Mouse (Mus musculus) hindbrain, embryonic 12.5 days (tissue): ENCODE results near the gene Parn. TPM values are rescaled to one million over a fixed set of nuclear protein-coding genes. Genes with fewer than 3 reads are reported as not detected.
A peak's percentile ranks its signal among the peaks of the same experiment; 100 is the strongest.
"Not testable (repeated sequence)": the region's sequence is repeated elsewhere in the genome, so short reads cannot be mapped to it uniquely, and the experiment has no call there.

Source experiments
- ATAC-seq: fragments of 200-750 bp; cut with Nextera tagmentation; 2 replicates; pipeline ENCODE4 v1.8.0; 2017; ENCODE audit warnings: moderate TSS enrichment; ENCODE audit not compliant: low FRiP score
- H3K27ac ChIP-seq: fragments of 300-500 bp; sonication (generic); 2 replicates; pipeline ENCODE4 v1.5.1; 2016; ENCODE audit warnings: mild to moderate bottlenecking
- H3K27me3 ChIP-seq: fragments of 300-500 bp; sonication (generic); 2 replicates; pipeline ENCODE4 v1.6.1; 2016; ENCODE audit warnings: mild to moderate bottlenecking
- H3K36me3 ChIP-seq: fragments of 300-500 bp; sonication (generic); 2 replicates; pipeline ENCODE4 v1.6.1; 2016; ENCODE audit warnings: mild to moderate bottlenecking
- H3K4me1 ChIP-seq: fragments of 300-500 bp; sonication (generic); 2 replicates; pipeline ENCODE4 v1.6.1; 2016
- H3K4me2 ChIP-seq: fragments of 300-500 bp; sonication (generic); replicated peaks from 2 replicates; pipeline ENCODE4 v1.6.1; 2016; ENCODE audit warnings: mild to moderate bottlenecking
- H3K4me3 ChIP-seq: fragments of 300-500 bp; sonication (generic); 2 replicates; pipeline ENCODE4 v1.5.1; 2016; ENCODE audit warnings: mild to moderate bottlenecking
- H3K9ac ChIP-seq: fragments of 300-500 bp; sonication (generic); 2 replicates; pipeline ENCODE4 v1.6.1; 2016; ENCODE audit warnings: mild to moderate bottlenecking, moderate library complexity
- H3K9me3 ChIP-seq: fragments of 300-500 bp; sonication (generic); replicated peaks from 2 replicates; pipeline ENCODE4 v1.6.1; 2016; ENCODE audit warnings: mild to moderate bottlenecking
- WGBS: fragments of 180-500 bp; shearing (Covaris S2); methylation state at CpG from one replicate; pipeline ENCODE4 v1.1.7; 2016; 5-methylcytosine and 5-hydroxymethylcytosine counted together
- polyA plus RNA-seq: library from polyadenylated mRNA; unstranded; fragments of >200 nt; fragmentation: Nextera tagmentation; extraction: Ambion mirVana; gene quantifications from 2 replicates; pipeline ENCODE4 v1.2.1, GENCODE M21; 2016

Parn gene
- 44.0 and 44.6 TPM in 2 replicates for polyA plus RNA-seq

DNA sequence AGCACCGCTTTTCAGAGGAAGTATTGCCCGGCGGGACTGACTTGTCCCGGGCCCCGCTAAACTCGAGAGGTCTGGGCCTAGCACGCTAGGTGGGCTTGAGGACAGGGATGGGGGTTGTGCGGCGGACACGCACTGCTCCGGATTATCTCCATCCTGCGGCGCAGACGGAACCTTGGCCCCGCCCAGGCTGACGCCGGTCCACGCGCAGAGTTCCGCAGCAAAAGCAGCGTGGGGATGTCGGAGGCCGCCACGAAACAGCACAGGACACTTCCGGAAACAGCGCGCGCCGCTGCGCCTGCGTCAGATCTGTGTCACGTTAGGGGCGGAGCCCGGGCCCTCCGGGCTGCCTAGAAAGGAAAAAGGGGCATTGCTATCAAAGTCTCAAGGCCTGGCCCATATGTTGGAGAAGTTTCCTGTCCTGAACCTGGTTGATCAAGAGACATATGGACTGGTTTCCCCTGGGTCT is at the start of gene Parn:
Gene Parn (minus strand): TSS at position 293 of the 466 bp plus-strand sequence.
- WGBS: under 1% methylated on average over 35 of the region's 35 CpGs
- peak within 1 kb of the TSS; percentile 69 for H3K27ac ChIP-seq
- H3K9me3 ChIP-seq: no peaks in the 10 kb centered on the region
- ATAC-seq: peak; percentile 88
- H3K4me3 ChIP-seq: peak within 1 kb of the TSS; percentile 63
- H3K4me2 ChIP-seq: peak within 1 kb of the TSS; percentile 81
- H3K9ac ChIP-seq: peak within 1 kb of the TSS; percentile 79
- peaks cover 15% of the 10 kb centered on the region for H3K36me3 ChIP-seq
- H3K27me3 ChIP-seq: no peaks in the 10 kb centered on the region
- peaks cover 13% of the 10 kb centered on the region for H3K4me1 ChIP-seq

GRCm38 (mm10) chr16:13716821-13717553 is 49.0 kb upstream of the Parn start:
- no peak for ATAC-seq
- 81% methylated on average over 2 of the region's 2 CpGs for WGBS

GRCm38 (mm10) chr16:13714910-13715309 is 46.9 kb upstream of the Parn start:
- H3K27ac ChIP-seq: no peak overlapping the region
- no peak overlapping the region for H3K9ac ChIP-seq
- H3K4me3 ChIP-seq: no peak overlapping the region
- no peaks in the 10 kb centered on the region for H3K36me3 ChIP-seq
- H3K4me1 ChIP-seq: no peaks in the 10 kb centered on the region
- no peaks in the 10 kb centered on the region for H3K9me3 ChIP-seq
- H3K4me2 ChIP-seq: no peak overlapping the region
- no peaks in the 10 kb centered on the region for H3K27me3 ChIP-seq
- WGBS: 92% methylated on average over 3 of the region's 3 CpGs
- no peak for ATAC-seq

More at GRCm38 (mm10) chr16:13716821-13717553, 49.0 kb upstream of the Parn start:
- H3K4me3 ChIP-seq: no peak overlapping the region
- no peaks in the 10 kb centered on the region for H3K36me3 ChIP-seq
- H3K4me2 ChIP-seq: no peak overlapping the region
- no peak overlapping the region for H3K9ac ChIP-seq
- H3K27me3 ChIP-seq: no peaks in the 10 kb centered on the region
- H3K9me3 ChIP-seq: no peaks in the 10 kb centered on the region
- no peaks in the 10 kb centered on the region for H3K4me1 ChIP-seq
- no peak overlapping the region for H3K27ac ChIP-seq

- Histone ChIP-seq H3K27ac (no peak overlapping the region), H3K9me3 (no peaks in the 10 kb centered on the region), H3K4me1 (no peaks in the 10 kb centered on the region), H3K27me3 (no peaks in the 10 kb centered on the region), H3K4me2 (no peak overlapping the region), H3K36me3 (peaks cover 46% of the 10 kb centered on the region), H3K9ac (no peak overlapping the region), H3K4me3 (no peak overlapping the region)
- 95% methylated on average over 7 of the region's 10 CpGs for WGBS
- ATAC-seq: no peak
Measured at GRCm38 (mm10) chr16:13704676-13705075, 36.7 kb upstream of the Parn start.

DNA sequence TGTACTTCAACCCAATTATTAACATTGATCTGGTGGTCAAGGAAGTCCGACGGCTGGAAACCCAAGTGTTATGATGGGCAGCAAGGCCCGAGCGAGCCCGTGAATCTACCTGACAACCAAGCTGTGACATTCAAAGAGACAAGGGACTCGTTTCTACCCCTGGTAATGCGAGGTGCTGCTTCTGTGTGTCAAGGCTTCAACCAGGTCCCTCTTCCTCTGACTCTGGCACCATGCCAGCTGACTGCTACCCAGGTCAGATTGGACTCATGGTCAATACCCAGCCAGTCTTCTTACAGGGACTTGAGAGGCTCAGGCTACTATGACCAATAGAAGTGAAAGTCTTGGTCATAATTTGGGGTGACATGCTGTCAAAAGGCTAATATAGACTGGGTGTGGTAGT is 34.2 kb upstream of the Parn start:
- no peak for ATAC-seq
- H3K27ac ChIP-seq: no peak overlapping the region
- H3K4me2 ChIP-seq: no peak overlapping the region
- 96% methylated on average over 7 of the region's 7 CpGs for WGBS
- H3K36me3 ChIP-seq: peaks cover 67% of the 10 kb centered on the region
- no peaks in the 10 kb centered on the region for H3K9me3 ChIP-seq
- H3K4me1 ChIP-seq: no peaks in the 10 kb centered on the region
- no peak overlapping the region for H3K9ac ChIP-seq
- H3K4me3 ChIP-seq: no peak overlapping the region
- H3K27me3 ChIP-seq: no peaks in the 10 kb centered on the region

GRCm38 (mm10) chr16:13698998-13699397 is 31.0 kb upstream of the Parn start:
- Histone ChIP-seq H3K9ac (no peak overlapping the region), H3K4me1 (no peaks in the 10 kb centered on the region), H3K36me3 (peaks cover 83% of the 10 kb centered on the region), H3K27me3 (no peaks in the 10 kb centered on the region), H3K27ac (no peak overlapping the region), H3K9me3 (no peaks in the 10 kb centered on the region), H3K4me2 (no peak overlapping the region), H3K4me3 (no peak overlapping the region)
- 92% methylated on average over 7 of the region's 7 CpGs for WGBS
- no peak for ATAC-seq

- H3K4me3 ChIP-seq: no peak overlapping the region
- ATAC-seq: no peak
- H3K9ac ChIP-seq: no peak overlapping the region
- no peaks in the 10 kb centered on the region for H3K9me3 ChIP-seq
- peaks cover 29% of the 10 kb centered on the region for H3K36me3 ChIP-seq
- H3K4me1 ChIP-seq: no peaks in the 10 kb centered on the region
- H3K27me3 ChIP-seq: no peaks in the 10 kb centered on the region
- H3K27ac ChIP-seq: no peak overlapping the region
- WGBS: 92% methylated on average over 3 of the region's 3 CpGs
- no peak overlapping the region for H3K4me2 ChIP-seq
Measured at GRCm38 (mm10) chr16:13678601-13679319, 10.8 kb upstream of the Parn start.

DNA sequence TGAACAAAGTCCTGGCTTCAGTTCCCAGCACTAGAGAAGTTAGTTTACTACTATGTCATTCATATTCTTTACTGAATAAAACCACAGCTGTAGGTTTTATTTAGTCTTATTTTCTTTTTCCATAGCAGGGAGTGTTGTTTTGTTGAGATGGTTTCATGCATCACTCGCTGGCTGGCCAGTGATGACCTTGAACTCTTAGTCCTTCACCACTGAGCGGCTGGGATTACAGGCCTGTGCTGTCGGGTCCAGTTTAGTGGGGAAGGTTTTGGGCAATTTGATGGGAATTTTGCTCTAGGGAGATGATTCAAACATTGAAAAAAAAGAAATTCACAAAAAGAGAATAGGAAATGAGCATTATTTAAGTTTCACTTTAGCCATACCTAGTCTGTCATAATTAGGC is 6.5 kb upstream of the Parn start:
- ATAC-seq: no peak
- Histone ChIP-seq H3K27ac (no peak overlapping the region), H3K4me3 (no peak overlapping the region), H3K4me2 (no peak overlapping the region), H3K4me1 (peaks cover 10% of the 10 kb centered on the region), H3K36me3 (peaks cover 29% of the 10 kb centered on the region), H3K9ac (no peak overlapping the region), H3K27me3 (no peaks in the 10 kb centered on the region), H3K9me3 (no peaks in the 10 kb centered on the region)
- 95% methylated on average over 3 of the region's 3 CpGs for WGBS

GRCm38 (mm10) chr16:13673114-13673513 is 5.1 kb upstream of the Parn start:
- H3K27me3 ChIP-seq: no peaks in the 10 kb centered on the region
- H3K4me2 ChIP-seq: peak overlapping the region; percentile 82
- WGBS: 82% methylated on average over 5 of the region's 5 CpGs
- H3K9me3 ChIP-seq: no peaks in the 10 kb centered on the region
- ATAC-seq: no peak
- no peak overlapping the region for H3K27ac ChIP-seq
- H3K4me3 ChIP-seq: no peak overlapping the region
- H3K9ac ChIP-seq: no peak overlapping the region
- peaks cover 10% of the 10 kb centered on the region for H3K4me1 ChIP-seq
- H3K36me3 ChIP-seq: peaks cover 24% of the 10 kb centered on the region

GRCm38 (mm10) chr16:13672386-13672898 is 4.5 kb upstream of the Parn start:
- Histone ChIP-seq H3K4me2 (peak overlapping the region; percentile 82), H3K9me3 (no peaks in the 10 kb centered on the region), H3K27me3 (no peaks in the 10 kb centered on the region), H3K27ac (peak overlapping the region; percentile 81; the same call in 1 of the 2 replicates), H3K4me1 (peaks cover 11% of the 10 kb centered on the region), H3K4me3 (peak overlapping the region; percentile 76), H3K36me3 (peaks cover 18% of the 10 kb centered on the region), H3K9ac (peak overlapping the region; percentile 95)
- ATAC-seq: peak; percentile 26; the same call in 1 of the 2 replicates
- WGBS: 3% methylated on average over 20 of the region's 20 CpGs

DNA sequence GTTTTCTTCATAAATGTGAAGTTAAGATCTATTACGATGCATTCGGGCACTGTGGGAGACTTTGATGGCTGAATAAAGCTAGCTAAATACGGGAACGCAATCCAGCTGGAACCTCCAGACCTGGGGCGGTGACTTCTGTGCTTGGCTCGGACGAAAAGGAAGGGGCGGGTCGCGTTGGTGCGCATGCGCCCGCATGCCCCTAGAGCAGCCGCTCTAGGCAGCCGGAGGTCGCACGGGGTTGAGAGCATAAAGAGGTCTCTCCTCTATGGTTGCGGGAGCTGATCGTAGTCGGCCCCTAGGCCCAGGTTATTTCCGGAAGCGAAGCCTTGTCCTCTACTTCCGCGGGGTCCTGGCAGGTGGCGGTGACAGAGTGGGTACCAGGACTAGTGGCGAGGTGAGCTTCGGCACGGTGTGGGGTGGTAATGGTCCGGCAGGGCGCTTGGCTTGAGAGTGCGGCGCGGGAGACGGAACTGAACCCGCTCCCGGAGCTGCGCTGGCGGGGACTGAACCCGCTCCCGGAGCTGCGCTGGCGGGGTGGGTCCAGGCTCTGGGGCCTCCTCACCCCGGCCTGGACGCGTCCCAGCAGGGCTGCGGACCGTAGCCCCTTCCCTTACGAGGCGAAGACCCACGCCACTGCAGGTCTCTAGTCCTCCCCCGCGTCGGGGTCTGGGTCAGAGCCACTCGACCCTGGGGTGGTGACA is 3.9 kb upstream of the Parn start, which contains the start of the genes Bfar and 3110001I22Rik:
Gene Bfar (plus strand): TSS at position 174 of the 701 bp plus-strand sequence.
Gene 3110001I22Rik (plus strand): TSS at position 245 of the 701 bp plus-strand sequence.
- Histone ChIP-seq H3K4me1 (peaks cover 17% of the 10 kb centered on the region), H3K4me3 (peak within 1 kb of the TSS; percentile 76), H3K36me3 (peaks cover 12% of the 10 kb centered on the region), H3K9me3 (no peaks in the 10 kb centered on the region), H3K27ac (peak within 1 kb of the TSS; percentile 81), H3K4me2 (peak within 1 kb of the TSS; percentile 82), H3K9ac (peak within 1 kb of the TSS; percentile 95), H3K27me3 (no peaks in the 10 kb centered on the region)
- WGBS: under 1% methylated on average over 51 of the region's 54 CpGs
- peak; percentile 93 for ATAC-seq

- WGBS: 82% methylated on average over 5 of the region's 5 CpGs
- H3K9ac ChIP-seq, H3K9me3 ChIP-seq, H3K27ac ChIP-seq, H3K27me3 ChIP-seq, H3K4me3 ChIP-seq, H3K36me3 ChIP-seq, ATAC-seq: not testable (repeated sequence)
- peak overlapping the region; percentile 82 for H3K4me2 ChIP-seq
- H3K4me1 ChIP-seq: peaks cover 18% of the 10 kb centered on the region
Measured at GRCm38 (mm10) chr16:13670896-13671295, 2.9 kb upstream of the Parn start.
